In genomic region chr9:114815315-114815714, GRCm38 (mm10) we compare ENCODE assay signal across 8 mouse cellular contexts. TPM values are rescaled to one million over a fixed set of nuclear protein-coding genes. Genes with fewer than 3 reads are reported as not detected.
DNase-seq lines count a peak whose midpoint lies in the region; ATAC-seq and TF ChIP-seq lines count a peak whose summit lies in the region.

No protein-coding gene starts in this region.

- H3K9me3 ChIP-seq in liver, embryonic 12.5 days (replicated peaks): no peaks in the 10 kb centered on the region
- no peaks in the 10 kb centered on the region for H3K9me3 ChIP-seq in hindbrain, embryonic 16.5 days (ENCODE audit: control insufficient read depth, low read length)

- DNase-seq in embryo, embryonic 10.5 days (ENCODE audit: low spot score): peak; percentile 39
- DNase-seq in embryo, embryonic 9.5 days (ENCODE audit: extremely low spot score): no peak
- peak; percentile 6 to 11 for DNase-seq in urinary bladder, postnatal 36 days (ENCODE audit: low spot score in 2 of 2)
- no peak for DNase-seq in urinary bladder, postnatal 4 days (ENCODE audit: low spot score in 2 of 2)
- peak; percentile 23 for DNase-seq in retina, postnatal 7 days (ENCODE audit: low read depth, low spot score)

- WGBS in liver, embryonic 12.5 days (ENCODE audit: insufficient replicate concordance): 36% methylated on average over 4 of the region's 4 CpGs
- WGBS in hindbrain, embryonic 16.5 days: 82% methylated on average over 4 of the region's 4 CpGs

- TF ChIP-seq CTCF in embryonic fibroblast, embryonic 13.5 days (IDR thresholded peaks at IDR 0.05; ENCODE audit: borderline replicate concordance, insufficient read depth, low read length): peak; percentile 25; the same call in 1 of the 2 replicates

- peak; percentile 37; the same call in 1 of the 2 replicates for ATAC-seq in liver, embryonic 12.5 days
- no peak for ATAC-seq in hindbrain, embryonic 16.5 days

- H3K27ac ChIP-seq in embryonic fibroblast, embryonic 13.5 days (ENCODE audit: insufficient read depth, low read length): no peak overlapping the region
- no peak overlapping the region for H3K27ac ChIP-seq in liver, embryonic 12.5 days
- H3K27ac ChIP-seq in hindbrain, embryonic 16.5 days (ENCODE audit: low read depth, low read length): no peak overlapping the region

- no peaks in the 10 kb centered on the region for H3K27me3 ChIP-seq in liver, embryonic 12.5 days (replicated peaks)
- no peaks in the 10 kb centered on the region for H3K27me3 ChIP-seq in hindbrain, embryonic 16.5 days (replicated peaks; ENCODE audit: control insufficient read depth, insufficient read depth, low read length)

- H3K4me3 ChIP-seq in embryonic fibroblast, embryonic 13.5 days (ENCODE audit: insufficient read depth, low read length): no peak overlapping the region
- H3K4me3 ChIP-seq in liver, embryonic 12.5 days: no peak overlapping the region
- H3K4me3 ChIP-seq in hindbrain, embryonic 16.5 days (ENCODE audit: low read length): no peak overlapping the region

- TF ChIP-seq POLR2A in embryonic fibroblast, embryonic 13.5 days (IDR thresholded peaks at IDR 0.05; ENCODE audit: low read depth, low read length): no peak

- H3K9ac ChIP-seq in liver, embryonic 12.5 days: no peak overlapping the region
- H3K9ac ChIP-seq in hindbrain, embryonic 16.5 days (ENCODE audit: low read depth, low read length): no peak overlapping the region

- no peak overlapping the region for H3K4me2 ChIP-seq in liver, embryonic 12.5 days
- H3K4me2 ChIP-seq in hindbrain, embryonic 16.5 days (ENCODE audit: low read length): no peak overlapping the region

- H3K36me3 ChIP-seq in liver, embryonic 12.5 days: no peaks in the 10 kb centered on the region
- no peaks in the 10 kb centered on the region for H3K36me3 ChIP-seq in hindbrain, embryonic 16.5 days (ENCODE audit: control insufficient read depth, insufficient read depth, low read length)

- peaks cover 2% of the 10 kb centered on the region; the same call in 1 of the 2 replicates for H3K4me1 ChIP-seq in embryonic fibroblast, embryonic 13.5 days (ENCODE audit: control insufficient read depth, insufficient read depth, low read length)
- H3K4me1 ChIP-seq in liver, embryonic 12.5 days: peaks cover 19% of the 10 kb centered on the region
- no peaks in the 10 kb centered on the region for H3K4me1 ChIP-seq in hindbrain, embryonic 16.5 days (ENCODE audit: control insufficient read depth, insufficient read depth, low read depth, low read length)

RNA-seq across cellular contexts. Expression of gene Cmtm8, which starts 28.6 kb away (rescaled TPM):
- polyA plus RNA-seq in embryonic fibroblast, embryonic 13.5 days (2011; ENCODE audit: insufficient read length, low read depth, missing spikeins): 1.3 and 1.8 TPM in 2 replicates
- 17.9 and 18.2 TPM in 2 replicates for polyA plus RNA-seq in liver, embryonic 12.5 days (2016; fragmentation: Nextera tagmentation; extraction: Ambion mirVana)
- 6.8 and 10.3 TPM in 2 replicates for polyA plus RNA-seq in hindbrain, embryonic 16.5 days (2015; fragmentation: Nextera tagmentation; extraction: Ambion mirVana)

RNA-seq across cellular contexts. Expression of gene Cmtm7, which starts 33.7 kb away (rescaled TPM):
- 95.8 and 105 TPM in 2 replicates for polyA plus RNA-seq in embryonic fibroblast, embryonic 13.5 days (2011; ENCODE audit: insufficient read length, low read depth, missing spikeins)
- 69.9 and 70.4 TPM in 2 replicates for polyA plus RNA-seq in liver, embryonic 12.5 days (2016; fragmentation: Nextera tagmentation; extraction: Ambion mirVana)
- polyA plus RNA-seq in hindbrain, embryonic 16.5 days (2015; fragmentation: Nextera tagmentation; extraction: Ambion mirVana): 9.5 and 13.8 TPM in 2 replicates

Comparison
In these comparisons a context has a peak if more than half of its experiments do, and no peak if none do; other contexts are left out.
1. DNase-seq: peak in embryo, embryonic 10.5 days (single experiment), urinary bladder, postnatal 36 days (2 of 2) and retina, postnatal 7 days (single experiment); none in embryo, embryonic 9.5 days (single experiment) and urinary bladder, postnatal 4 days (0 of 2).